In genomic region chr4:43631956-43632920, GRCm38 (mm10) we compare ENCODE assay signal across 1 mouse cellular context.
TF ChIP-seq lines count a peak whose summit lies in the region.

No protein-coding gene starts in this region.

TF ChIP-seq in MEL, 35 proteins besides CTCF, POLR2A, EP300 and RAD21:
- TF ChIP-seq GABPA (IDR thresholded peaks at IDR 0.05; ENCODE audit: low read depth, low read length): no peak
- TF ChIP-seq ZKSCAN1 (IDR thresholded peaks at IDR 0.05; ENCODE audit: low read depth, low read length): no peak
- TF ChIP-seq ETS1 (IDR thresholded peaks at IDR 0.05; ENCODE audit: low read depth, low read length): no peak
- no peak for TF ChIP-seq MYC (IDR thresholded peaks at IDR 0.05; ENCODE audit: low read depth, low read length)
- TF ChIP-seq BHLHE40 (IDR thresholded peaks at IDR 0.05; ENCODE audit: borderline replicate concordance, low read depth, low read length): no peak
- no peak for TF ChIP-seq CHD2 (IDR thresholded peaks at IDR 0.05; ENCODE audit: low read length)
